Mouse (Mus musculus) cerebellum, adult 18-20 months (tissue): ENCODE measurements around the gene Cpne2.

Experiments used
- DNase-seq, 2 experiments: peaks; one replicate each; pipeline ENCODE4 v3.0.0; 2021

The Cpne2 gene

DNA sequence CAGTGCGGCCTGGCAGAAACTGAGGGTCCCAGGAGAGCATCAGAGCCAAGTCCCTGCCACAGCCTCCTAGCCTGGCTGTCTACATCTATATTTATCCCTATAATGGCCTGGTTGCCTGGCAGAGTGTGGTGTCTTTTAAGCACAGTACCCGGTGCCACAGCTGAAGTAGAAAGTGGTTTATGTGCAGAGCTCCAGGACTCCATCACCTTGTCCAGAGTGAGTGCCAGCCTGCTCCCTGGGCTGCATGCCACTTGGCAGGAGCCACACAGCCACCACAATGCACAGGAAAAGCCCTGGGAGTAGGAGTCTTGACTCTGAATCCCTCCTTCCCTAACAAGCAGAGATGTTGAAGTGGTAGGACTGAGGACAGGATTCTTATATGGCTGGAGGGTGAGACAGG, 4.7 kb downstream of the Cpne2 start:
- no peak for DNase-seq

DNA sequence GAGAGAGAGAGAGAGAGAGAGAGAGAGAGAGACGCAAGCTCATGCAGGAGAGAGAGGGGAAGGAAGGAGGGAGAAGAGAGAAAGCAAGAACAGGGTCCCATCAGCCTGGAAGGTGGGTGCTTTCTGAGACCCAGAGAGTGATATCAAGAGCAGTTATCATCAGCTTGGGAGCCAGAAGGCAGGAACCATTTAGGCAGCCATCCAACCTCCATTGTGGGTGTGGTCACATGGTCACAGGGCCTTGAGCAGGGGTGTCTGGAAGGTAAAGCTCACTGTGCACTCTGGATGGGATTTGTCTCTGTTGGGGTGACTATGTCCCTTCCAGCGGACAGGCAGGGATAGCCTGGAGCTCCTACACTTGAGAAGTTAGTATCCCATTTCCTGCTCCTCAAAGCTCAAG, 7.2 kb downstream of the Cpne2 start:
- no peak for DNase-seq

DNA sequence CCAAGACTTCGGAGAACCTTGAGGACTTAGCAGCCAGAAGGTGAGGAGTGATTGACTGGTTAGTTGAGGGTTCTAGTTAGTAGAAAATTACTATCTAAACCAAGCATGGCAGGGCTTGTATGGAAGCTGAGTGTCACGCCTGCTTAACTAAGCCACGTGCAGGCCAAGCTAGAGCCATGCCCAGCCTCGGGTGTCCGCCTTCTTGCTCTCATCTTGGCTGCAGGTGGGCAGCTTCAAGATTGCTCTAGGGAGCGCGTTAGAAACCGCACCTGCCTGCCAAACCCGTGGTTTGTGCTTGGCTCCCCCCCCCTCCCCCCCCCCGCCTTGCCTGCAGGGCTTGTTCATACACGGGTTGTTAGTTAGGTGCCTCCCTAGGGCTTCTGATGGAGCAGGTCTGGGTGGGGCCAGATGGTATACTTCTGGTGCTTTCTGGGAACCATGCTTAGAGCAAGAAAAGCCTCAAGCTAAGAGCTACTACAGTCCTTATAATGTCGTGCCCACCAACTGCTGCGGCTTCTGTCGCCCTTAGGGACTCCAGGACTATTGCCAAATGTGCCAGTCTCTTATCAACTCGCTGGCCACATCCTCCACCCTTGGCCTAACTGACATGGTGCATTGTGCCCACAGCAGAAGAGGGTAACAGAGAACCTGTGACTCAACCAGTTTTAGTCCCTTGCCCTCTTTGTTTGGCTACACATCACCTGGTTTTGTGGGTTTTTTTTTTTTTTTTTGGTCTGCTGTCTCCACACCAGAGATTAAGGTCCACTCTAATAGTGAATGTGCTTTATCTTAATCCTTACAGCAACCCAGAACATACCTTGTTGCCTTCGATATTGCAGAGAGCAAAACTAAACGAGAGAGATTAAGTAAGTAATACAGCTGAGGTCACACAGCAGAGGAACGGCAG, 8.4 kb downstream of the Cpne2 start:
- DNase-seq: no peak

DNA sequence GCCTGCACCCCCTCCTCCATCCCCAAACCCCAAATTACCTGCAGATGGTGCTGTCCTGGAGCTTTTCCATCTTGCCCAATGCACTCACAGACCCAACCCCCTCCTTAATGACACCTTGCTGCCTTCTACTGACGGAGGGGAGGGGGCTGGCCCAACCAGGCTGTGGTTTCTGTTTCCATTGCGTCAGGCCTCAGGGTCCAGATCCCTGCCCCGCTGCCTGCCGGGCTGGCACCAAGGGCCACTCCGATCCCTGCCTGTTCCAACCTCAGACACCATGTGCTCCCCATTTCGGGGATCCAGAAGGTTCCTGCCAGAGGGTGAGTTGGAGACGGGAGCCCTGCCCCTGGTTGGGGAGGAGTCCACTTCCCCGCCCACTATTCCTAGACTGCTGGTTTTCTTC, 11.2 kb downstream of the Cpne2 start:
- DNase-seq: no peak

GRCm38 (mm10) chr8:94549041-94549440, 16.3 kb downstream of the Cpne2 start:
- DNase-seq: no peak

- no peak for DNase-seq
These were observed 16.7 kb downstream of the Cpne2 start for GRCm38 (mm10) chr8:94549482-94549881.

DNA sequence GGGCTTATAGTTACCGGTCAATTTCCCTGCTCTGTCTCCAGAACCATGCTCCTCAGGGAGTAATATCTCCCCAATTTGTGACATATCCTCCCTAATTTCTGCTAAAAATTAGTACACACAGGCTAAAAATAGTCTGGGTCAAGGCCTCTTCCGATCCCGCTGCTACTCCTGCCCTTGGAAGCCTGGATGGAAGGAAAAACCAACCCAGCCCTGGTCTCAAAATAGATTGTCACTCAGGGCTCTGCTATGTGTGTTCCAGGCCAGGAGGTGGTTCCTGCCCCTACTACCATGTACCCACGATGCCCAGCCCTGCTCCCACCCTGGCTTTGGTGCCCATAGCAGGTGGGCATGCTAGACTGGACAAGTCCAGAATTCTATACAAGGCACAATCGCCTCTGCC, 17.2 kb downstream of the Cpne2 start:
- DNase-seq: no peak

GRCm38 (mm10) chr8:94551471-94552422, 19.0 kb downstream of the Cpne2 start:
- peak in 1 of 2 experiments; percentile 20 for DNase-seq

DNA sequence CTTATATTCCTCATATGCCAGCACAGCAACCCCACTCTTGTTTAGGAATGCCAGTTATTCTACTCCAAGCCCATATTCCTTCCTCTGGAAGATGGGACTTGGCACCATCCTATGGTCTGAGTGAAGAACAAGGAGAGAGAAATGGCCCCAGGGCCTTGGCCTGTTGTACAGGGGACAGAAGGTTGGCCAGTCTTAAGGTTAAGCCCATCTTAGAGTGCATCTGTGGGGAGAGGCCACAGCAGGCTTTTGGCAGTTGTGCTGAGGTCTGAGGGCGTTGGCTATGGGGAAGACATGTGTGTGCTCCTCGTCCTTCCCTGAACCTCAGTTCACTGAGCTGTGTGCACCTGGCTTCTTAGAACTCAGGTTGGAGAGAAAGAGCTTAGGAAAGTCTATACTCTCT, 19.9 kb downstream of the Cpne2 start:
- no peak for DNase-seq

DNA sequence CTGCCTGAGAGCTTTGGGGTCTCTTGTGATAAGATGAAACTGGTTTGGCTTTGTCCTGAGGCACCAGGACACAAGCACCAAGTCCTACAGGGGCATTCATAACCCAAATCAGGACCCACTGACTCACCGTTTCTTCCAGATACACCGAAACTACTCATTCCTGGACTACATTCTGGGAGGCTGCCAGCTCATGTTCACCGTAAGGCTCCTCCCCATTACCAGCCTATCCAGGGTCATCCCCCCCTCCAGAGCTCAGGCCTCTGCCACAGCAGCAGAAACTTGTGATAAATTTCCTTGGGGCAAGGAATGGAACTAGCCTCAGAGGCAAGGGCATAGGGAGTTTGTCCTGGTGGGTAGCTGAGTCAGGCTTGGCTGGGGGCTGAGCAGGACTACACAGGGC, 24.5 kb downstream of the Cpne2 start:
- no peak for DNase-seq

DNA sequence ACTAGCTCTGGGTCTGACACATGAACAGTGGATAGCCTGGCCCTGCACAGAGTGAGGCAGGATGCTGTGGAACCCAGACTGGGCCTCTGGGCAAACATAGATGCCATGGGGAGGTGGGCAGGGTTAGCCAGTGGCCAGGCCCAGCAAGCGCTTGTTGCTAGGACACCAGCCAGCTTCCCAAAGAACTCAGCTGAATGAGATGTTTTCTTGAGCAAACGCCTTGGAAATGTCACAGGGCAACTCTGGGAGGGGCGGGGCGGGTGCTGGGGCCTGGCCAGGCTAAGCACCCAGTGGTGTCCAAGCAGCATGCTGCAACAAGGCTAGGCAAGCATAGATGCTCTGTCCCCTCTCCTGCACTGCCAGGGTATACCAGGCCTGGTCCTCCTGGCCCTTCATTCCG, 28.5 kb downstream of the Cpne2 start:
- peak in 1 of 2 experiments; percentile 20 for DNase-seq

- no peak for DNase-seq
These were observed 31.6 kb downstream of the Cpne2 start for GRCm38 (mm10) chr8:94564421-94564820.

- no peak for DNase-seq
These were observed 33.2 kb downstream of the Cpne2 start for GRCm38 (mm10) chr8:94566033-94566432.

DNA sequence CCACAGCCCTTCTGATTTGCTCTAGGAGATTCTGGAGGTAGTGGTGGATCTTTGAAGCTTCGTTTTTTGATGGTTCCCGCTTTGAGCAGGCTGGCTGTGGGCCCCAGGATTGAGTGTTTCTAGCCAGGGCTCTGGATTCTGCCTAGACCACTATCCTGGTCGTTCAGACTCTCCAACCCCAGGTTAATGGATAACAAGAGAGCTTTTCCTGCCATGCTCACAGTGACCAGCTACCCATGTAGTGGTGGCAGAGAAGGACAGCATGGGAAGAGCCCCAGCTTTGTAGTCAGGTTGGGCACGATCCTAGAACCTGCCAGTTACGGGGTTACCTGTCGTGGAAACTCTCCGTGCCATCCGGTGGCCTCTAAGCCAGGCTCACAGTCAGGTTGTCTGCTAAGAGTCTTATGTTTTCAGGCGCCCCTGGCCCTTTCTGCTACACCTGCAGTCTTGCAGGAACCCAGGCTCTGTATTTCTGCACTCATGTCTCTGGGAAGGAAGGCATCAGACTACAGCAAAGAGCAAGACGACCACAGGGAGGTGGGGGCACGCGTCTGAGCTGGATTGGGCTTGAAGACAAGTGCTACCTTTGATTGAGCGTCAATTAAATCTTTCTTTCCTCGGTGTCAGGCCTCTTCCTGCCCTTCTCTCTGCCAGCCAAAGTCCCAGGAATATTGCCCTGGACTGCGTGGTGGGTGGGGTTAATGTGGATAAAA, 33.8 kb downstream of the Cpne2 start:
- no peak for DNase-seq

GRCm38 (mm10) chr8:94567159-94567849, 34.5 kb downstream of the Cpne2 start:
- no peak for DNase-seq

DNA sequence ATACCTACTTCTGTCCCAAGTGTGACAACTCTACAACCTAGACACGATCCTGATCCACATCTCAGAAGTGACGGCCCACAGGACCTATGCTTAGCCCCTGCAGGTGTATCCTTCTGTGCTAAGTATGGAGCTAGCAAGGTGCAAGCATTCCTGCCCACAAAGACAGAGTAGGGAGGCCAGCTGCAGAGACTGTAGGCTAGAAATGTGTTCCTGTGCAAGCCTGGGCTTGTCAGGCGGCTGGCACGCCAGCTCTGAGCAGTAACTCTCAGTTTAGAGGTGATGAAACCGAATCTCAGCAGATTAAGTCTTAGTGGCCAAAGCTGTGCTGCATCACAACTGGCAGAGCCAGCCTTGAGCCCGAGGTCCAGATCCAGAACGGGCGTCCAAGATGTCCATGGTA, 35.3 kb downstream of the Cpne2 start:
- DNase-seq: no peak

DNA sequence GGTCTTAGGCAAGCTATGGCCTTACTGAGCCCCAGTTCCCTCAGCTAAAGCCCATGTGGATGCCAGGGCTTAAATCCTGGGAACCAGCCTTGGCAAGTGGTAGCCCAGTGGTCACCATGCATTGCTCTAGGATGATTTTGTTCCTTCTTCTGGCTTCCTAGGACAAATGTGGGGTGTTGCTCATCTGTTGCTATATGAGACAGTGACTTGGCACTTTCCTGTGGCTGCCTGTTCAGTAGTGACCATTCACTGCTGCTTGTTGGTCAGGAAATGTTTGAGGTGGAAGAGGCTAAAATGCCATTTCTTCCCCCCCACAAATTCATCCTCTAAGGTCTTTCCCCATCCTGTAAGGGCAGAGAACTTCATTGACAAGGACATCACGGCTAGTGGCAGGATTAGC, 36.6 kb downstream of the Cpne2 start:
- no peak for DNase-seq

- DNase-seq: no peak
These were observed 39.1 kb downstream of the Cpne2 start for GRCm38 (mm10) chr8:94571896-94572295.

DNA sequence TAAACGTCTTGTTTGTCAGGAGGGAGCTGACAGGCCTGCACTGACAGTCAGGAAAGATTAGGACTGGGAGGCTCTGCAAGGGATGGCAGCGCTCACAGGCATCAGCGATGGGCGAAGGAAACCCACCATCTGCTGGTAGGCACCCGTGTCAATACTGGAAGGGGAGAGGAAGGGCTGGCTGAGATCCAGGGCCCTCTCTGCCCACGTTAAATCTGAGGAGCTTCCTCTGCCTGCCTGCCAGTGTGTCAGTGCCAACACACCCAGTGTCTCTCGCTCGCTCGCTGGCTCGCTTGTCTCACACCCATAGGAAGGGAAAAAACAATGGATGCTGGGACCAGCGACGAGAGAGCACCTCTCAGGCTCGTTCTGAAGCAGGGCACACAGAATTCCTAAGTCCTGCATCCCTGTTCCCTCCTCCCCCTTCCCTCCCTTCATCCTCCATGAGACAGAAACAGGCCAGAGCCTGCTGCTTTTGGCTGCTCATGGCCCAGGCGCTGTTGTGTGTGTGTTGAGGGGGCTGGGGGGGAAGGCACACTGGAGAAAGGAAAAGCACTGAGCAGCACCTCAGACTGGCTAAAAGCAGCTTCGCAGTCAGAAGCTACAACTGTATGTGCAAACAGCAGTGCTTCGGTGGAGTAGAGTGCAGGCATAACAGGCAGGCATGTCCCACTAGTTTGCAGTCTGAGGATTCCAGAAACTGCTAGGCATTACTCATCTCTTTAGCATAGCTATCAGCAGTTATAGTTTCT, 41.5 kb downstream of the Cpne2 start:
- DNase-seq: peak; percentile 57 to 63

GRCm38 (mm10) chr8:94575148-94575547, 42.4 kb downstream of the Cpne2 start:
- no peak for DNase-seq

DNA sequence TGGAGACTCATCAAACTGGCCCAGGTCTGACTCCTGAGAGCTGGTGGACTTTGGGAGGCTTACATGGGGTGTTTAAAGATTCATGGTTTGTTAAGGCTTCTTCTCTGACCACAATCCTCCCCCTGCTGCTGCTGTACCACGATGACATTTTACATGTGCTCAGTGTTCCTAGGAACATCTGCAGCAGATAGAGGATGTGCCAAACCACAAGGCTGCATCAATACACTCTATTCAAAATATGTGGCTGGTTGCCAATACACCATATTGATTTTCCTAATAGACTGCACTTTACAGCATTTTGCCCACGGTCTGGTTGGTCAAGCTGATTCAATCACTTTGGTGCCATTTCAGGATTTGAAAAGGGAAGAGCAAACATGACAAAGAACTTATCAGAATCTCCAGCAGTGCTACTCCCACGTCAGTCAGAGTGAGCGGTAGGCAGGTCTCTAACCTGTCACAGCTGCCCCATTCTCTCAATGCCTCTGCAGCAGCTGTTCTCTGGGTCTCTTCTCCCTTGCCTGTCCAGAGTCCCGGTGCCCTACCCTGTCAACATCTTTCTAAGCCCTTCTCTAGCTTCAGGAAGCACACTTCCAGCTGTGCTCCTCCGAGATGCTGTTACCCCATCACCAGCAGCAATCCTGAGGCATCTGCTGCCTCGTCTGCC, 49.2 kb downstream of the Cpne2 start:
- DNase-seq: no peak
